Mouse (Mus musculus): ENCODE results near the gene Etaa1.
"Not testable (repeated sequence)": the region's sequence is repeated elsewhere in the genome, so short reads cannot be mapped to it uniquely, and the experiment has no call there.

The Etaa1 gene

DNA sequence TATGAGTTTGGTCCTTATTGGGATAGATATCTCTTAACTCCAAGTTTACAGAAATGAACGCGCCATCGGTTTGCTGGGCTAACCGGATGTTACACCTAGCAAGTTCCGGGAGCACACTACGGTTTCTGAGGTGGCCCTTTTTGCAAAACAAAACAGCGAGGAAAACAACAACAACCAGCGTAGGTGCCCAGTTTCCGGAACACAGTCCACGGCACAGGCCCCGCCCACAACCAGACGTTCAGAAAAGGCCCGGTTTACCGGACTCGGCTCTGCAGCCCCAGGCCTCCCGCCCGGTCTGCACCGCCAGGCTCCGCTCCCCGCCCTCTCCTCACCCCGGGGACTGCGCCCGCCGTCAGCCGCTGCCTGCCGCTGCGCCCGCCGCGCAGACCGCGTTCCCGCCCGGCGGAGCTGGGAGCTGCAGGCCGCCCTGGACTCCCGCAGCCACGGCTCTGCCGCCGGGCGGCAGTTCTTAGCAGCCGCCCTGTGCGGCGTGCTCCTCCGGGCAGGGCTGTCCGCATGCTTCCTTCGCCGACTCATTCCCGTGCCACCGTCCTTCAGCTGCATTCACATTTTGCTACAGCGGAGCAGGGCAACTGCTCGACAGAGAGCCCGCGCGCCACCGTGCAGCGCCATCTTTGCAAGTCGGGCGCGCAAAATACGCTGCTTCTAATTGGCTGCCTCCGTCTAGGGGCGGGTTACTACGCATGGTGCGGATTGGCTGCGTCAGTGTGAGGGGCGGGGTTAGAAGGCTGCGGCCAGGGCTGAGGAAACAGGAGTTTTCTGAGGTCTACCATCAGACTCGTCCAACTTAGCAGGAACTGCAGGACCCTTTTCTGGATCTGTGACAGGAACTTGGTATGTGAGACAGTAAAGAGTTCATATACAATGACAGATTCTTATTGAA is at the start of gene Etaa1:
Gene Etaa1 (minus strand): TSS at position 645 of the 904 bp plus-strand sequence.
- peak; percentile 94 to 97 for DNase-seq

DNA sequence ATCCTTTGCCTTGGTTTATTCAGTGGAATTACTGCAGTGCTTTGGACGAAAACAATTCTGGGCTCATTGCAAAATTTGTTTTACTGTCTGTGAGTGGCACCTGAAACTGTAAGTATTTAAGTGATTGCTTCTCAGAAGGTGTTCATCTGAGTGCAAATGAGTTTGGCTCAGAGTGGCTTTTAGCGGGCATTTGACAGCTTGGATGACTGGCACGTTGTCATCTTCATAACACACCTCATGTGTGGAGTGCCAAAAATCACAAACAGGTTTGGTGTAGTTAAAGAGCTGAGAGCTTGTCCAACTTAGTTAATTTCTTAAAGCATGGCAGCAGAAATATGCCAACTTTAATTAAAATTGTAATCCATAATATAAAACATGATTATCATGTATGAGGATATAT is 40.5 kb upstream of the Etaa1 start:
- no peak for DNase-seq

DNA sequence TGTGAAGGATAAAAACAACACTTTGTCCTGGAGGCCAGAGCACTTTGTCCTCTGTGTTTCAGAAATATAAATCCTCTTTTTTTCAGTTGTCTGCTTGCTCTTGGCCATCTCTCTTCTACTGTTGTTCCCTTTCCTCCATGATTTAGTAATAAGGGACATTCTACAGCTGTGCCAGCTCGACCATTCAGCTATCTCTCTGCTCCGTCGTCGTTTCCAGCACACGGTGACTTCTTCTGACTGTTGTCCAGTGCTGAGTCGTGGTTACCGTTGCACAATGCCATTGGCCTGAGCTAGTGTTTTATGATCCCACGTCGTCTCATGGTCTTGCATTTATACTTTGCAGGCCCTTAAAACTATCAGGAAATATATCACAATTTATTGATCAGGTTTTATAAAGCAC is 38.6 kb upstream of the Etaa1 start:
- DNase-seq: no peak

DNA sequence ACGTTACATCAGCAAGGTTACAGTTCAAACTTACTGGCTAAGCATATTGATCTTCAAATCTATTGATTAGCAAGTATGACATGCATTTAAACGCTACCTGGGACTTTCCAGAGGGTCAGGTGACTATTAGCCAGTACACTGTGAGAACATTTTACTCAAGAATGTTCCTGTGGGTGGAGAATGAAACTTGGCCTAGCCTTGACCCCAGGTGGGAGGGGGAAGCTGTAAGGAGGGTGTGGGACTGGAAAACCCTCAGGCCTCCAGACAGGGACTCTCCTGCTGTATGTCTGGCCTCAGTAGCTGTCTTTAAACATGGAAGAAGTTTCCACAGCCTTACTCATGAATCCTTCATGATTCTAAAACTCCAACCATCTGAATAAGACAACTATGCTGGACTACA is 29.7 kb upstream of the Etaa1 start:
- no peak for DNase-seq

DNA sequence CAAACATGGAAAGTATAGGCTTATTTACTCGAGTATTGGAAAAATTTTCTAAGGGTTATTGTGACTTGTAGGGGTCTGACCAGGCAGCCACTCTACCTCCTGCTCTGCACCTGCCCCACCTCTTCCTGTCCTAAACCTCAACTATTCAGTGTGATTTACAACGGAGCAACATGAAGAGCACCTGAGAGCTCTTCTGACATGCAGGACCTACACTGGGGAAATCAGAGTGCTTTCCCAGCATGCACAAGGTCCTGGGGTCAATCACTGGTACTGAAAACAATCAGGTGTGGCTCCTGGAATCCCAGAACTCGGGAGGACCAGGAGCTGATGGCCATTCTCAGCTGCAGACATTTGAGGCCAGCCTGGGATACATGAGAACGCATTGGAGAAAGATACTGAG is 27.6 kb upstream of the Etaa1 start:
- no peak for DNase-seq

DNA sequence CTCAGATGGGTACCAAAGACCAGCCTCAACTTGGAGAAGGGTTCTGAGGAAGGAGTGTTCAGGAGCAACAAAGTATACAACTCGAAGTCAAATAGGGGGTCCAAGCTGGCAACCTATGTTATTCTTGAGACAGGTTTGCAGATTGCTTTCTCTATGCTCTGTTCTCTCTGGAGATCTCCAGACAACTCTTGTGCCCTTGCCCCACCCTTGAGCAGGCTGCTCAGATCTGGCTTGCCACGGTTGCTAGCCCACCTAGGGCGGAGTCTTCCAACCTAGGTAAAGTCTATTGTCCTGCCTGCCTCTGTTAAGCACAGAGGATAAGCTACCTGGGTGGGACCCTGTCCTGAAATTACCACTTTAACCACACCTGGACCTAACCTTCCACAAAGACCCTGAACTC is 21.9 kb upstream of the Etaa1 start:
- no peak for DNase-seq

DNA sequence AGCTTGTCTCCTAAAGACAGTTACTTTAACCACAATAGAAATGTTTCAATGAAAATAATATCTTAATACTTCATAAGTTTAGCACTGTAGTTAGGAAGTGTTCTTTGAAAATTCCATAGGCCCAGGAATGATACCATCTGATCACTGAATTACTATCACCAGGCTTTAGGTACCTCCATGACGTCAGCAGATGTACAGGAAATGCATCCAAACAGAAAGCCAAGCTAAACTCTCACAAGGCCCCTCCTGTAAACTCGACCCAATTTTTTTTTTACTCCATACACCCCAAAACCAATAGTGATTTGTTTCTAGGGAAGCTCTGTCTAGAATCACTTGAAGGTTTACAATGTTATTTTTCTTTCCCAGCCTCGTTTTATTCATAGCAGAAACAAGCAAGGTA is 884 bp downstream of the Etaa1 start:
- DNase-seq: no peak

DNA sequence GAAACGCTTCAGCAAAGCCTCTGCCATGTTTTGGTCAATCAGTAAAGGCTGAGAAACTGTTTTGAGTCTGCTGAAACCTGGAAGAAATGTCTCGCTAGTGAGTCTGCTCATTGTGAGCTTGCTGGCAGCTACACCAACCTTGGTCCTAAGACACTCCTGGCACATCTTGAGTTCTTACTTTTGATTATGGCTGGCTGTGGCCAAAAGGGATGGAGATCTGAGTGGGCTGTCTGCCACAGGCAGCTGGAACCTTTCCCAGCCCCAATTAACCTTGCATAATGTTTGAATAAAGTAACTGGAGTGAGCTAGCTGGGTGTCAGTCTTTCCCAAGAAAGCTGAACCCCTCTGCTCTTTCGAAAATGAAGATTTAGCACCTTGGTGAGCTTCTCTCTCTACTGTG is 2.3 kb downstream of the Etaa1 start:
- DNase-seq: peak; percentile 17 to 31

DNA sequence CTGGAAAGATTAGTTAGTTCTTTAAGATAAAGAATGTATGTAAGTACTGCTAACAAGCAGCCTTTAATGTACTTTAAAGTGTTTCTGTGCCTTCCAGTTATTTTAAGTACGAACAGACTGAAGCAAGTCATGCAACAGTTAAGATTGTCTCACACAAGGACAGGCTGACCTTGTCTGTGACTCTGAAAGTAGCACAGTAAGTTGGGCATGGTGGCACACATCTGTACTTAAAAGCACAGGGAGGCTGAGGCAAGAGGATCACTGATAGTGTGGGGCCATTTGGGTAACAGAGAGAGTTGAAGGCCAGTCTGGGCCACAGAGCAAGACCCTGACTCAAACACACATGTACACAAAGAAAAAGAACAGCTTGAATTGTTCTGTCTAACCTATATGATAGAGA is 14.5 kb downstream of the Etaa1 start:
- DNase-seq: no peak

DNA sequence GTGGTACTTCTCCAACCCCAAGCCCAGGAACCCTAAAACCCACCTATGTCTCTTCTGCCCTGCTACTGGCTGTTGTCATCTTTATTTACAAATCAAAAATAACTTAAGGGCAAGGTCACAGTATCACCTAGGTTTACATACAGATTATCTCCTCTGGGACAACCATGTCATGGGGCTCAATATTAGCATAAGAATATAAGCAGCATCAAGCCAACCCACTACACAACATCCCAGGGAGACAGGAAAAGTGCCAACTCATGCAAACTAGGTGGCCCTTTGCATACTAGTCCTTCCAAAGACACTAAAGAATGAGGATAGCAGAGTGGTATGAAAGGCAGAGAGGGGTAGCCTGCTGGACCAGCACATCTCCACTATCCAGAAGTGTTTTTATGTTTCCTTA is 15.7 kb downstream of the Etaa1 start:
- no peak for DNase-seq

DNA sequence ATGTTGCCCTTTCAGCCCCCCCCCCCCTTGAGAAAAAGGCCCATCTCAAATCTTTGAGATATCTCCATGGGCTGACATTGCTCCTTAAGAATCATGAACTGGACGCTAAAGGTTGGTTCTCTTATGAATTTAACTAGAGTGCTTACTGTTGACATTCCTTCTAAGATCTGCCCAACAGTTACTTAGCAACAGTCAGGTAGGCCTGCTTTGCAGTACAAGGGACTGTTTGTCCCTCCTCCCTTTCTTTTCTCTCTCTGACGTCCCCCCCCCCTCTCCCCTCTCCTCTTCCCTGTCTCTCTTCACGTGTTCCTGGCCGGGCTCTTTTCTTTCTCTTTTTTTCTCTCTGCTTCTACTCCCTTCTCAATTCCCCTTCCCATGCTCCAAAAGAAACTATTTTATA is 35.8 kb downstream of the Etaa1 start:
- no peak for DNase-seq

DNA sequence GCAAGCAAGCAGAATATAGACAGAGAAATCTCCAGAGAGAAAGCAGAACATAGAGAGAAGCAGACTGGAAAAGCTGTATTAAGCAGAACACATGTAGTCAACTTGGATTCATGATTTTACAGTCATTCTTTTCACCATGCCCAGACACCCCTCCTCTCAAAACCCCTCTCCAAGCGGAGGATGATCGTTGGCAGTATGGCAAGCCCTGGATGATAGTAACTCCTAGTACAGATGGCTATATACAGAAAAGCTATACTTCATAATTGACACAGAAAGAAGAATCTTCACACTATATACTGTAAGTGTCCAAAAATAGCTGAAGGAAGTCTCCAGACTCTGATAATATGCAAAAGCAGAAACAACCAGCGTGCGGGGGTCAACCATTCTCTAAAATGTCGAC is 36.6 kb downstream of the Etaa1 start:
- no peak for DNase-seq

DNA sequence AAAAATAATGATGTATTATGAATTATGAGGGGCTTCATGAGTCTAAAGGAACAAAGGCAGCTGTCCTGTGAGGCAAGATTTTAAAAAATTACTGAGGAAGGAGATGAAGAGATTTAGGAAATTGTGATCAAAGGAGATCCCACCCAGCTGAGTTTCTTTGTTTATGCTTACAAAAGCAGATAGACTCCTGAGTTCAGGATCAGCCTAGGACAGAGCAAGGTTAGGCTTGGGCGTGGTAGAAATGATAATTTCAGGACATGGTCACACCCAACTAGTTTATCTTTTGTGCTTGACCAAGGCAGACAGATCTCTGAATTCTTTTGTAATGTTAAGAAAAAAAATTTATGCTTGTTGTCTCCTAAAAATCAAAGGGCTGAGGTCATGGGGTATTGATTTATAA is 37.2 kb downstream of the Etaa1 start:
- no peak for DNase-seq

DNA sequence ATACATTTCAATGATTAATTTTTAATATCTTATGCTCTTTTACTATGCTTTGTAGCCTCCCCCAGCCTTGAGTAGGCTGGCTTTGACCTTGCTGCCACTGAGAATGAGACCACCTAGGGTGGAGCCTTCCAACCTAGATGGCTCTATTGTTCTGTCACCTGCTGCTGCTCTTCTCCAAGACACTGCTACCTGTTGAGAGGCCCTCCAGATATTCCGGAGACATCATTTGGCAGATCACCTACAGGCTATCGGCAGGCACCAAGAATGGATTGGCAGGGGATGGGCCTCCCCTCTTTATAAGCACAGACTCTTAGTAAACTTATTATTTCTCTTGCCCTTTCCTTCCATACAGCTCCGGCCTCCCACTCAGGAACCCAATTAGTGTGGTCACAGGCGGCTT is 52.7 kb downstream of the Etaa1 start:
- DNase-seq: not testable (repeated sequence)

Measured in cerebellum, adult 18-20 months (tissue).